Mouse (Mus musculus): Measurements from ENCODE around the gene Ddx39b. TPM values are rescaled to one million over a fixed set of nuclear protein-coding genes. Genes with fewer than 3 reads are reported as not detected.

Ddx39b gene
- polyA plus RNA-seq, 1 experiment from 2014 or later, result 657 TPM

- Histone ChIP-seq H3K36me3 (ENCODE audit: control insufficient read depth, insufficient read depth, low read length) (no peaks in the 10 kb centered on the region), H3K9ac (ENCODE audit: low read length) (no peak overlapping the region), H3K4me2 (no peak overlapping the region), H3K4me1 (ENCODE audit: control insufficient read depth, insufficient read depth, low read length) (peaks cover 4% of the 10 kb centered on the region; the same call in 1 of the 2 replicates), H3K4me3 (ENCODE audit: low read depth, low read length) (no peak overlapping the region), H3K27me3 (ENCODE audit: control insufficient read depth, insufficient read depth, low read length) (peaks cover 26% of the 10 kb centered on the region), H3K9me3 (ENCODE audit: control insufficient read depth, low read length) (no peaks in the 10 kb centered on the region), H3K27ac (ENCODE audit: low read depth, low read length) (no peak overlapping the region)
- ATAC-seq (ENCODE audit: low FRiP score) (no peak), DNase-seq (ENCODE audit: low spot score, missing footprints) (no peak)
- 38% methylated on average over 8 of the region's 8 CpGs for WGBS
Measured at GRCm38 (mm10) chr17:35198946-35199345, 42.6 kb upstream of the Ddx39b start.

- ATAC-seq (ENCODE audit: low FRiP score) (no peak), DNase-seq (ENCODE audit: low spot score, missing footprints) (no peak)
- 91% methylated on average over 11 of the region's 11 CpGs for WGBS
- Histone ChIP-seq H3K9ac (ENCODE audit: low read length) (no peak overlapping the region), H3K9me3 (ENCODE audit: control insufficient read depth, low read length) (no peaks in the 10 kb centered on the region), H3K27ac (ENCODE audit: low read depth, low read length) (no peak overlapping the region), H3K4me3 (ENCODE audit: low read depth, low read length) (no peak overlapping the region), H3K4me1 (ENCODE audit: control insufficient read depth, insufficient read depth, low read length) (peaks cover 4% of the 10 kb centered on the region; the same call in 1 of the 2 replicates), H3K36me3 (ENCODE audit: control insufficient read depth, insufficient read depth, low read length) (no peaks in the 10 kb centered on the region), H3K4me2 (no peak overlapping the region), H3K27me3 (ENCODE audit: control insufficient read depth, insufficient read depth, low read length) (peaks cover 13% of the 10 kb centered on the region)
Measured at GRCm38 (mm10) chr17:35200398-35200797, 41.1 kb upstream of the Ddx39b start.

GRCm38 (mm10) chr17:35201128-35201527, 40.4 kb upstream of the Ddx39b start:
- Histone ChIP-seq H3K27ac (ENCODE audit: low read depth, low read length) (no peak overlapping the region), H3K4me1 (ENCODE audit: control insufficient read depth, insufficient read depth, low read length) (peaks cover 1% of the 10 kb centered on the region; the same call in 1 of the 2 replicates), H3K9ac (ENCODE audit: low read length) (no peak overlapping the region), H3K4me2 (no peak overlapping the region), H3K36me3 (ENCODE audit: control insufficient read depth, insufficient read depth, low read length) (no peaks in the 10 kb centered on the region), H3K27me3 (ENCODE audit: control insufficient read depth, insufficient read depth, low read length) (peaks cover 6% of the 10 kb centered on the region), H3K9me3 (ENCODE audit: control insufficient read depth, low read length) (no peaks in the 10 kb centered on the region), H3K4me3 (ENCODE audit: low read depth, low read length) (no peak overlapping the region)
- 80% methylated on average over 11 of the region's 11 CpGs for WGBS
- no peak for ATAC-seq (ENCODE audit: low FRiP score)
- DNase-seq (ENCODE audit: low spot score, missing footprints), result no peak

GRCm38 (mm10) chr17:35201787-35202186, 39.8 kb upstream of the Ddx39b start, which contains the start of gene Tnf:
Tnf (minus strand) TSS chr17:35202007.
- Histone ChIP-seq H3K4me3 (ENCODE audit: low read depth, low read length) (no peak within 1 kb of the TSS), H3K9ac (ENCODE audit: low read length) (no peak within 1 kb of the TSS), H3K36me3 (ENCODE audit: control insufficient read depth, insufficient read depth, low read length) (no peaks in the 10 kb centered on the region), H3K27me3 (ENCODE audit: control insufficient read depth, insufficient read depth, low read length) (no peaks in the 10 kb centered on the region; the same call in 1 of the 2 replicates), H3K9me3 (ENCODE audit: control insufficient read depth, low read length) (no peaks in the 10 kb centered on the region), H3K27ac (ENCODE audit: low read depth, low read length) (no peak within 1 kb of the TSS), H3K4me1 (ENCODE audit: control insufficient read depth, insufficient read depth, low read length) (no peaks in the 10 kb centered on the region), H3K4me2 (no peak within 1 kb of the TSS)
- 52% methylated on average over 13 of the region's 13 CpGs for WGBS
- ATAC-seq (ENCODE audit: low FRiP score) (no peak), DNase-seq (ENCODE audit: low spot score, missing footprints) (no peak)

GRCm38 (mm10) chr17:35202442-35202841, 39.1 kb upstream of the Ddx39b start:
- H3K36me3 ChIP-seq (ENCODE audit: control insufficient read depth, insufficient read depth, low read length), result no peaks in the 10 kb centered on the region
- H3K4me3 ChIP-seq (ENCODE audit: low read depth, low read length), result no peak overlapping the region
- WGBS, result 77% methylated on average over 4 of the region's 4 CpGs
- H3K4me2 ChIP-seq, result no peak overlapping the region
- H3K9ac ChIP-seq (ENCODE audit: low read length), result no peak overlapping the region
- H3K9me3 ChIP-seq (ENCODE audit: control insufficient read depth, low read length), result no peaks in the 10 kb centered on the region
- no peak overlapping the region for H3K27ac ChIP-seq (ENCODE audit: low read depth, low read length)
- no peaks in the 10 kb centered on the region for H3K4me1 ChIP-seq (ENCODE audit: control insufficient read depth, insufficient read depth, low read length)
- DNase-seq (ENCODE audit: low spot score, missing footprints), result no peak
- ATAC-seq (ENCODE audit: low FRiP score), result no peak
- H3K27me3 ChIP-seq (ENCODE audit: control insufficient read depth, insufficient read depth, low read length), result no peaks in the 10 kb centered on the region; the same call in 1 of the 2 replicates

- Histone ChIP-seq H3K9me3 (ENCODE audit: control insufficient read depth, low read length) (no peaks in the 10 kb centered on the region), H3K4me1 (ENCODE audit: control insufficient read depth, insufficient read depth, low read length) (no peaks in the 10 kb centered on the region), H3K27ac (ENCODE audit: low read depth, low read length) (no peak within 1 kb of the TSS), H3K27me3 (ENCODE audit: control insufficient read depth, insufficient read depth, low read length) (no peaks in the 10 kb centered on the region), H3K4me2 (no peak within 1 kb of the TSS), H3K9ac (ENCODE audit: low read length) (no peak within 1 kb of the TSS), H3K4me3 (ENCODE audit: low read depth, low read length) (no peak within 1 kb of the TSS), H3K36me3 (ENCODE audit: control insufficient read depth, insufficient read depth, low read length) (no peaks in the 10 kb centered on the region)
- ATAC-seq (ENCODE audit: low FRiP score), result no peak
- 32% methylated on average over 19 of the region's 20 CpGs for whole genome bisulfite sequencing
- no peak for DNase-seq (ENCODE audit: low spot score, missing footprints)
Measured at GRCm38 (mm10) chr17:35204494-35205379, 36.8 kb upstream of the Ddx39b start, which contains the start of gene Lta. Lta (minus strand) TSS chr17:35205351.

GRCm38 (mm10) chr17:35205380-35205769, 36.2 kb upstream of the Ddx39b start:
- no peaks in the 10 kb centered on the region for H3K27me3 ChIP-seq (ENCODE audit: control insufficient read depth, insufficient read depth, low read length)
- H3K4me1 ChIP-seq (ENCODE audit: control insufficient read depth, insufficient read depth, low read length), result no peaks in the 10 kb centered on the region
- no peak for DNase-seq (ENCODE audit: low spot score, missing footprints)
- H3K4me3 ChIP-seq (ENCODE audit: low read depth, low read length), result no peak overlapping the region
- WGBS, result 65% methylated on average over 10 of the region's 10 CpGs
- no peaks in the 10 kb centered on the region for H3K9me3 ChIP-seq (ENCODE audit: control insufficient read depth, low read length)
- no peak overlapping the region for H3K27ac ChIP-seq (ENCODE audit: low read depth, low read length)
- ATAC-seq (ENCODE audit: low FRiP score), result no peak
- H3K9ac ChIP-seq (ENCODE audit: low read length), result no peak overlapping the region
- no peaks in the 10 kb centered on the region for H3K36me3 ChIP-seq (ENCODE audit: control insufficient read depth, insufficient read depth, low read length)
- no peak overlapping the region for H3K4me2 ChIP-seq

- DNase-seq (ENCODE audit: low spot score, missing footprints), result no peak
- Histone ChIP-seq H3K4me1 (ENCODE audit: control insufficient read depth, insufficient read depth, low read length) (no peaks in the 10 kb centered on the region), H3K27ac (ENCODE audit: low read depth, low read length) (no peak overlapping the region), H3K9me3 (ENCODE audit: control insufficient read depth, low read length) (no peaks in the 10 kb centered on the region), H3K36me3 (ENCODE audit: control insufficient read depth, insufficient read depth, low read length) (no peaks in the 10 kb centered on the region), H3K27me3 (ENCODE audit: control insufficient read depth, insufficient read depth, low read length) (no peaks in the 10 kb centered on the region), H3K4me2 (no peak overlapping the region), H3K4me3 (ENCODE audit: low read depth, low read length) (no peak overlapping the region), H3K9ac (ENCODE audit: low read length) (no peak overlapping the region)
- 71% methylated on average over 12 of the region's 12 CpGs for WGBS
- no peak for ATAC-seq (ENCODE audit: low FRiP score)
Measured at GRCm38 (mm10) chr17:35209785-35210535, 31.6 kb upstream of the Ddx39b start.

- no peaks in the 10 kb centered on the region for H3K4me1 ChIP-seq (ENCODE audit: control insufficient read depth, insufficient read depth, low read length)
- no peaks in the 10 kb centered on the region for H3K27me3 ChIP-seq (ENCODE audit: control insufficient read depth, insufficient read depth, low read length)
- H3K4me3 ChIP-seq (ENCODE audit: low read depth, low read length), result no peak overlapping the region
- H3K4me2 ChIP-seq, result no peak overlapping the region
- H3K9ac ChIP-seq (ENCODE audit: low read length), result no peak overlapping the region
- H3K27ac ChIP-seq (ENCODE audit: low read depth, low read length), result no peak overlapping the region
- H3K36me3 ChIP-seq (ENCODE audit: control insufficient read depth, insufficient read depth, low read length), result no peaks in the 10 kb centered on the region
- WGBS, result 84% methylated on average over 3 of the region's 3 CpGs
- DNase-seq (ENCODE audit: low spot score, missing footprints) (no peak), ATAC-seq (ENCODE audit: low FRiP score) (no peak)
- H3K9me3 ChIP-seq (ENCODE audit: control insufficient read depth, low read length), result no peaks in the 10 kb centered on the region
Measured at GRCm38 (mm10) chr17:35210593-35210992, 31.0 kb upstream of the Ddx39b start.
